Mouse (Mus musculus) lung, postnatal 25 days (tissue): Measurements from ENCODE around the gene Ncor1.
"Not testable (repeated sequence)": the region's sequence is repeated elsewhere in the genome, so short reads cannot be mapped to it uniquely, and the experiment has no call there.

Experiments used
- DNase-seq: peaks from one replicate; pipeline ENCODE4 v3.0.0; 2022; ENCODE audit warnings: low spot score

The Ncor1 gene

DNA sequence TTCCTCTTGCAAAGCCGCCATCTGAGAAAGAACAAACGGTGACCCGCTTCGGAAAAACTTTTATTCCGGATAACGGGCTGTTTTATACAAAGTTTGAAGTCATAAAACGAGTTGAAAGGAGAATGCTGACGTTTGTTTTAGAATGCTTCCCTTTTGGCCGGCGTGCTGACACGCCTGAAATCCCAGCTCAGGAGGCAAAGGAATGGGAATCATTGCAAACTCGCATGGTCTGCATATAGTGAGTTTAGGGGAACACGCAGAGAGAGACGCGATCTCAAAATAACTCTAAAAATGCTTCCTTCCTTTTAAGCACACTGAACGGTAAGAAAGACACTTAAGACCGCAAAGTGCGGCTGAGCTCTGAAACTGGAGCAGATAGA lies 460 bp downstream of the Ncor1 start:
- no peak for DNase-seq

DNA sequence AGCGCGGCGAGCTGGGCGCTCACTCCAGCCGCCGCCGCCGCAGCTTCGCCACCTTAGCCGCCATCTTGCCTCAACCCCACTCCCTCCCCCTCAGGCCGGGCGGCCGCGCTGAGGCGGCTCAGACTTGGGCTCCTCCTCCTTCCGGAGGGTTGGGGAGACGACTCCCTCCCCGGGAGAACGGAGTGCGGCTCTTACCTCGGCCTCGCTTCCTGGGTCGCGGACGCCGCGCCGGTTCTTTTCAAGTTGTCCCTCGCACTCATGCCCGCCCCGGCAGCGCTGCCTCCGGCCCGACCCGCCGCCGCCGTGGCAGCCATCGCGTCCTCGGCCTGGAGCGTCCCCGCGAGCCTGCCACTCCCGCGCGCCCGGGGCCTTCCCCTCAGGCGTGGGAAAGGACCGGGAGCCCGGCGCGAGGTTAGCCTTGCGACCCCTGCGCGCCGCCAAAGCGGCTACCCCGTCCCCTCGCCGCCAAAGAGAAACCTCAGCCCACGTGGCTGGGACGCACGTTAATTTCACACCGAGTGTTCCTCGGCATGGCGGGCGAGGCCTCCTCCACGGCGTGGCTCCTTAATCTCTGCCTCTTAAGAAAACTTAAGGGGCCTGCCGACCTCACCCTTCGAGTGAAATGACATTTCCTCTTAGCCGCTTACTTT lies 975 bp downstream of the Ncor1 start:
- peak; percentile 95 for DNase-seq

DNA sequence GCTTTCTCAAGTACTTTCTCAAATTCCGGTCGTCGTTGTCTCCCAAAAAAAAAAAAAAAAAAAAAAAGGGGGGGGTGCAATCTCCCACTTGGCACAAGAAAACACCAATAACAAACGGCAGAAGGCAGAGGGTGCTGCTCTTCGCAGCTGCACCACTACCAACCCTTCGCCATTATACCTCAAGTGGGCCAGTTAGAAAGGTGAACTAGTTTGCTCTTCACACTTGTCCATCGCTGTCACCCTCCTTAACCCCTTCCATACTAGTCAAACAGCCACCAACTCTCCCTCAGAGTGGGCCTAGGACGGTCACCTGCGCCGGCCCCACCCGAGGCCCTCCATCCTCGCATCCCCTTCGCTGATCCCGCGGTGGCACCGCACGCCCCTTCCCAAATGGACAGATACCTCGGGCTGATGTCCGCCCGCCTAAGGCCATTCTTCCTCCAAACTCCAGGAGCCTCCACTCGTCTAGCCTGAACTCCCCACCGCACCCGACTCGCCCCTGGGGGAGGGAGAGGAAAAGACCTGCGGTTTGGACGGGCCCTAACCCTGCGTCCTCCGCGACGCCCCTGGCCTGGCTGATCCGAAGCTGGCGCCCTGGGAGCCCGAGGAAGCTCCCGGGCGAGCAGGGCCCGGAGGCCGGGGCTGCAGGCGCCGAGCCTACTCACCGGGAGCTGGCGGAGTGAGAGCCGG lies 1.7 kb downstream of the Ncor1 start:
- peak; percentile 26 for DNase-seq

DNA sequence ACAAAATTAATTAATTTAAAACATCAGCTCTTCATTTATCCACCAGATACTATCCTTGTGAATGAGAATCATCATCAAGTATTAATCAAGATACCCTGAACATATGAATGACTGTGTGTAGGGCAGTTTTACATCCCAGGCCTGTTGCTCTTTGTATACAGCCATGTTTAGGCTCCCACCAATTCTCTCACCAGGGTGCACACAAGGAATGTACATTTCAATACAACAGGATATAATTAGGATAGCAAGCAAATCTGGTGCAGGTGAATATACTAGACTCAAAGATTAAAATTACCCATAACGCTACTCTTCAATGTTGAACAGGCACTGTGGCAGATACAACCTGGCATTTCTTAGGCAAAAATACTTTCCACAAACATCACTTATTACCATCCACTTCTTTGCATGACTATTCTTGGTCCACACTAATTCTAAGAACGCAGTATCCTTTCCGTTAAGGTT lies 2.3 kb downstream of the Ncor1 start:
- DNase-seq: no peak

DNA sequence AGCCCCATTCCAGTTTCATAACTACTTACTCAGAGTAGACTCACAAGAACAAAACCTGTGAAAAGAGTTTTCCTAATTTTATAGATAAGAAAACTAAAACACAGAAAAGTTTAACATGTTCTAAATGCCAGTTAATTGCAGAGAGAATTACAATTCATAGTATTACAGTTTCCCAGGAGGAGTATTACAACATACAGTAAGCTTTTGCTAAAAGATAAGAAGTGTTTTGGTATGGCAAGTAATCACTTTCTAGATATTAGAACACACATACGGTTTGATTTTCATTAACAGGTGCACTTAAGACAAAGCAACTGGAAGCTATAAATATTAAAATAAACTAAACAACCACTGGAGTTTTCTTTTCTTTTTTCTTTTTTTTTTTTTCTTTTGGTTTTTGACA lies 3.1 kb downstream of the Ncor1 start:
- no peak for DNase-seq

DNA sequence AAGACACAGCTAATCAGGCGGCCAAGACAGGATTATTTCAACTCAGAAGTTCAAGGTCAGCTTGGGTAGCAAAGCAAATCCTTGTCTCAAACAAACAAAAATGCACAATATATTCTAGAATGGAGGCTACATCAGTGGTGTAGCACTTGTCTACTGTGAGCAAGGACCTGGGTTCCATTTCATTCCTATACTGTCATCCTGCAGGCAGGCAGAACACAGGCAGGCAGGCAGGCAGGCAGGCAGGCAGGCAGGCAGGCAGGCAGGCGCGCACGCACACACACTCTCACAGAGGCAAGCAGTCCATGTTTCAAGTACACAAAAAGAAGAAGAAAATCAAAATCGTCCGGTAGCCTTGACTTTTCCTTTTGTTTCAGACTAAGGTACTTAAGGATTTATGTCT lies 9.4 kb downstream of the Ncor1 start:
- DNase-seq: no peak

DNA sequence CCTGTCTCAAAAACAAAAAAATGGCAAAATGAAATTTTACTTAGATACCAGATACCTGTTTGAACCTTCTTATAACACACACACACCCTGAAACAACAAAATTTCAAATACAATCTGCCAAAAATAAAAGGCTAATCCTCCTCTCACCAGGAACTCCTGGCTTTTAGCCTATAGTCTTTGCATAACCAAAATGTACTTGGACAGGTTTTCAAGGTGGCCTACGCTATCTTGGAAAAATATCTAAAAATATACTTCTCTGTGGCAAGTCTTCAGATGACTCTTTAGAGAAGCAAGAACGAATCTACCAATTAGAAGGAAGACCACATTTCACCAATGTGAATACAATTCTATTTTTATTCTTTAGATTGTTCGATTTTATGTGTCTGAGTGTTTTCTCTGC lies 12.5 kb downstream of the Ncor1 start:
- no peak for DNase-seq

DNA sequence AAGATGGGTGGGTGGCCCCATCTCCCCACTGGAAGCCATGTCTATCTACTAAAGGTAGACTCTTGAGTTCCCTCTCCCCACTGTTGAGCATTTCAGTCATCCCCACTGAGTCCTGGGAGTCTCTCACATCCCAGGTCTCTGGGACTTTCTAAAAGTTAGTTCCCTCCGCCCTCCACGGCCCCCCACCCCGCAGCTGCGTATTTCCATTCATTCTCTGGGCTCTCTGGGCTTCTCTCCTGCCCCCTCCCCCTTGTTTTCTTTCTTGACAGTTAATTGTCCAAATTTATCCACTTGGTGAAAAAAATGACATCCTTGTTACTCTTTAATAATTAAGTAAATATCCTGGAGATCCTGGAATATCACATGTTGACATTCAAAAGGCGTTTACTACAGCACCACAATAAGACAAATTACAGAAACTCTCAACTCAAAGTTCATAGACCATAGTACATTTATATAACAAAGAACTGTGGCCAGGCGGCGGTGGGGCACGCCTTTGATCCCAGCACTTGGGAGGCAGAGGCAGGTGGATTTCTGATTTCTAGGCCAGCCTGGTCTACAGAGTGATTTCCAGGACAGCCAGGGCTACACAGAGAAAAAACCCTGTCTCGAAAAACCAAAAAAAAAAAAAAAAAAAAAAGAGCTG lies 17.5 kb downstream of the Ncor1 start:
- DNase-seq: no peak

DNA sequence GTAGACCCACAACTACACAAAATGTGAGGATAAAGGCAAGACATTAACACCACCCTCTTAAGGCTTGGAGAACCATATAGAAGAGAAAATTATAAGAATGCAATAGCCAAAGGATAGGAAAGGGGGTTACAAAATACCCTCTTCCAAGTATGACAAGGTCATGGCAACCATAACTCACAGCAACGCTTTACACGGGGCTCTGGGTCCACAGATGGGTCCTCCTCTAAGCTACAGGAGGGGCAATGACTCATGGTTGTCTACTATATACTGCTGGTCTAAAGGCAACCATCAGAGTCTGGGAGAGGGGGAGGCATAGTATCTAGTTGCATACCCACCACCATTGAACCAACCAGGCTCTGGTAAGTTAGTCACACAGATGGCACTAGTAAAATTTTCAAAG lies 26.1 kb downstream of the Ncor1 start:
- DNase-seq: no peak

DNA sequence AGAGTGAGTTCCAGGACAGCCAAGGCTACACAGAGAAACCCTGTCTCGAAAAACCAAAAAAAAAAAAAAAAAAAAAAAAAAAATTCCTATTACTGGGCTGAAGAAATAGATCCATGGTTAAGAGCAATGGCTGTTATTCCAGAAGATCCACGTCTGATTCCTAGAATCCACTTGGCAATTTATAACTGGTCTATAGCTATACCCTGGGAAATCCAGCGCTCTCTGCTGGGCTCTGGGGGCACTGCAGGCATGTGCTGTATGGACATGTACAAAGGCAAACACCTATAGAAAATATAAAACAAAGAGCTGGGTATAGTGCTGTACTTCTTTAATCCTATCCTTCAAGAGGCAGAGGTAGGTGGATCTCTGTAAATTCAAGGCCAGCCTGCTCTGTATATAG lies 31.2 kb downstream of the Ncor1 start:
- DNase-seq: peak; percentile 8

DNA sequence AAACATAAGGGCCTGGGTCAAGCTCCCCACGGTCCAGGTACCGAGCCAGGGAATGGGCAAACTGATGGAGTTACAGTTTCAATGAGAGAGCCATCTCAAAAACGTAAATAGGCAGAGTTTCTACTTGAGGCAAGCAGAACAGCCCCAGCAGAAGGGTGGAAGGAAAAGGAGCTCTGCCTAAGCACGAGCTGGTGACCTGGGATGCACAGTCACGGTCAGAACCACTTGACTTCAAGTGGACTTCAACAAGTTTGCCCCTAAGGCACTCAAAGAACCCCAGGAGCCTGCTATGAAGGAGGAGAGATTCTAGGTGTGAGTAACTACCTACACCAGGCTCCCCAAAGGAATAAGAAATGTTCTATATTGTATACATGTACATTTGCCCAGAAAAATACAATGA lies 32.1 kb downstream of the Ncor1 start:
- peak; percentile 37 for DNase-seq

DNA sequence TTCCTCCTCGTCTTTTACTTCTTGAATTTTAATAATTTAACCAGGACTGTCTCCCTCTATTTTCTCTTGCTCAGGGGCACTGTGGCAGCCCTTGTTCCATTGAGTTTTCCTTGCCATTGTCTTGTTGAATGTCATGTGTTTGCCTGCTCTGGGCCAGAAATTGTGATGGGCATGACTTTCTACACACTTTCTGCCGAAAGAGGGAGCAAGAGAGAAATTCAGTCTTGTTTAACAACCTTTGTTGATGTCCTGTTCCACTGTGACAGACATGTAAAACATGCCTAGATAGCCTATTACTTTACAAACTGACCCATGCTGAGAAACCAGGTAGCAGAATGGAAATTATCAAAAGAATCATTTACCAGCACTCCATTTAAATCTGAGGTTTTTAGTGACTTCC lies 33.8 kb downstream of the Ncor1 start:
- peak; percentile 7 for DNase-seq

DNA sequence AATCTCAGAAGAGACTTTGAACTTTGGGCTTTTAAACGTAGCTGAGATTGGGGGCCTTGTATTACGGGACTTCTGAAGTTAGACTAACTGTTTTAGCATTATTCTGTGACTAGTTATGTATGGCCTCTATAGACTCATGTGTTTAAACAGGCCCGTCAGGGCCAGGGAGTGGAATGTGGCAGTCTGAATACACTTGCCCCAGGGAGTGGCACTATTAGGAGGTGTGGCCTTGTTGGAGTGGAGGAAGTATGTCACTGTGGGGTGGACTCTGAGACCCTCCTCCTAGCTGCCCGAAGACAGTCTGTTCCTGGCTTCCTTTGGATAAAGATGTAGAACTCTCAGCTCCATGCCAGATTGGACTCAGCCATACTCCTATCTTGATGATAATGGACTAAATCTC lies 43.3 kb downstream of the Ncor1 start:
- no peak for DNase-seq

DNA sequence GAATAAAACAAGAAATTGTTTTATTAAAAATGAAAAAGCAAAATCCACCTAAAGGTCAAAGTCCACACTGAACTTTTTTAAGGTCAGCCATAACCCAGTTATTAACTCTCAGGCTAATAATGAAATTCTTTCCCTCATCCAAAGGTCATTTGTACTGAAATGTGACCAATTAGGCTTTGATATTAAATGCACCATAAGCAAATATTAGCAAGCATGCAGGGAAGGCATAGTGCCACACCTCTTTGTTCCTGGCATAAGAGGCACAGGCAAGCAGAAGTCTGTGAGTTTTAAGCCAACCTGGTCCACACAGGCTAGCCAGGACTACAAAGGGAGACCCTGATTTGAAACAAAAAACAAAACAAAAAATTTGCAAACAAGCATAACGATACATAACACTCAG lies 48.7 kb downstream of the Ncor1 start:
- no peak for DNase-seq

DNA sequence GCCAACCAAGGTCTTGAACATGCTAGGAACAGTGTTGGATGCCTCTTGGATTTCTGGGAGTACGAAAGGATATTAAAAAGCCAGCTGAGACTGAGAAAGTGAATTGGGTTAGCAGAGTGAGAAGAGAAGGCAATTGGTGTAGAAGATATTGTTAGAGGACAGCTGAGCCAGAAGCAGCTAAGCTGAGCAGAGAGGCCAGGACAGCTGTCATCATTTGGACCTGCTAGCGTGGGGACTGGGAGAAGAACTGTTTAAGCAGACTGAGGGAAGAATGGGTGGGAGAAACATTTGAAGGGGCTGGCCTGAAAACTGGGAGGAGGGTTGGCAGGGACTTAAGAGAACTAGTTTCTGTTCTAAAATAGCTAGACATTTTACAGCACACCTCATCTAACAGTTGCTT lies 49.5 kb downstream of the Ncor1 start:
- DNase-seq: no peak

DNA sequence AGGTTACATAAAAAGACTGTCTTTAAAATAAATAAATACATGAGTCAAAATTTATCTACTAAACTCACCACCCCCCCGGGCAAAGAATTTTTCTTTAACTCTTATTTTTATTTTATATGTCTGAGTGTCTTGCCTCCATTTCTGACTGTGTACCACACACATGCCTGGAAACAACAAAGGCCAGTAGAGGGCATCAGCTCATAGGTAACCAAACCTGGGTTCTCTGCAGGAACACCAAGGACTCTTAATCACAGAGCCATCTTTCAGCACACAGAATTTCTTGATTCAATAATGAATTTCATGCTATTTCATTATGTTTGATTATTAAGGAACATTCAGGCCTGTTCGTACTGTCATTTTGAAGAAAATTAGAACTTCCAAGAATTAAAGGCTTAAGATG lies 61.9 kb downstream of the Ncor1 start:
- peak; percentile 45 for DNase-seq

DNA sequence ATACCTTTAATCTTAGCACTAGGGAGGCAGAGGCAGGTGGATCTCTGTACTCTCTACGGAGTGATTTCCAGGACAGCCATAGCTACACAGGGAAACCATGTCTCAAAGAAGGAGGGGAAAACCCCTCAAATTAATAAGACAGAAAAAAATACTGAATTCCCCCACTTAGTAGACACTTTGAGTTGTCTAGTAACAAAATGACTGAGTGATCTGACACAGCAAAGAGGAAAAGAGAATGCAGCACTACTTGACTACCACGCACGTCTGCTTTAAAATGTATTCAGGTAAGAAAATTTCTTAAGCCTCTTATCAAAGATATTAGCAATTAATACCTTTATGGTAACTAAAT lies 70.0 kb downstream of the Ncor1 start:
- no peak for DNase-seq

DNA sequence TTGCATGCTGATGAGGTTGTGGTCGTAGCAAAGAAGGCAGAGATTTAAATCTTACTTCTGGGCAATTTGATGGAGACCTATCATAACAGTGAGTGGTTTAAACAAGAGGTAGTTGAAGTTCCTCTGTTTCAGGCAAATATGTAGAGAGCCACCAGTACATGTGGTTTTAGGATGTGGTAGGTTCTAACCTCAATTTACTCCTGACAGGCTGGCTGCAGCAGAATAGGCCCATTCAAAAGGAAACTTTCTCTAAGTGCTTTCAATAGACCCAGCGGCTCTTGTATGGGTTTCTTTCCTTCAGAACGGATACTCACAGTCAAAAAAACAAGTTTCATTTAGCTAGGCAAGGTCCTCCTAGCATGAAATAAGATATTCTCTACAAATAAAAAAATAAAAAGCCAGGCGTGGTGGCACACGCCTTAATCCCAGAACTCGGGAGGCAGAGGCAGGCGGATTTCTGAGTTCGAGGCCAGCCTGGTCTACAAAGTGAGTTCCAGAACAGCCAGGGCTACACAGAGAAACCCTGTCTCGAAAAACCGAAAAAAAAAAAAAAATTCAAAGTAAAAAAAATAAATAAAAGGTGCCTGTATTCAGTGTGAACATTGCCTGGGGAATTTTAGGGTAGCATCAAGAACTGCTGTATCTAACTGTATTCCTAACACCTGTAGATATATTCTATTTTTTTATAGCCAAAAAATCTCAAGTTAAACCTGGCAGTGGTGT lies 70.6 kb downstream of the Ncor1 start:
- DNase-seq: no peak

DNA sequence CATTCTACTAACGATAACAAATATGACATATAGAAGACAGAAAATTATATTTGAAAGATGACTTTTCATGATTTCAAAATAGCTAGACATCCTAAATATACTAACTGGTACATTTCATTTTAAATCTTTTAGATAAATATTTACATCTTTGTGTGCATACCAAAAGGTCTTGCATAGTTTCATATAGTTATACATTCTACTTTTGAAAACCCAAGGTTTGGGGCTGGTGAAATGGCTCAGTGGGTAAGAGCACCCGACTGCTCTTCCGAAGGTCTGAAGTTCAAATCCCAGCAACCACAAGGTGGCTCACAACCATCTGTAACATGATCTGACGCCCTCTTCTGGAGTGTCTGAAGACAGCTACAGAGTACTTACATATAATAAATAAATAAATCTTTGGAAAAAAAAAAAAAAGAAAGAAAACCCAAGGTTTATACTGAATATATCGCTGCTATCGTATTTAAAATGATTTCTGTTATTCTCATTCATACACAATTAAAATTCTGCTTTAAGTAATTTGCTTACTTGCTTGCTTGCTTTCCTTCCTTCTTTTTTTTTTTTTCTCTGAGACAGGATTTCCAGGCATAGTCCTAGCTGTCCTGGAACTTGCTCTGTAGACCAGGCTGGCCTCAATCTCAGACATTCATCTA lies 81.0 kb downstream of the Ncor1 start:
- DNase-seq: not testable (repeated sequence)

DNA sequence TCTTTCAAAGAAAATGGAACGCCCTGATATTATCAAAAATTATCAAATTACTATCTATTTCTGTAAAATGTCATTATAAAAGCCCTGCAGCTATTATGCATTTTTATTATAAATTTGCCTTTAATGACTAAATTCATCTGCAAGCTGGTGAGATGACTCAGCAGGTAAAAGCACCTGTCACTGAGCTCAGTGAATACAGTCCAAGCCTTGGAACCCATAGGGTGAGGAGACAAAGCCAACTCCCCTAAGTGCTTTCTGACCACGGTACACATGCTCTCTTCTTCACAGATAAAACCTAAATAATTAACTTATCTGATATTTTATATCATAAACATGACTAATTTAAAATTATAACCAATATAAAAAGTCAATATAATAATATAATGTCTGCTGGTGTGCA lies 86.6 kb downstream of the Ncor1 start:
- DNase-seq: no peak

DNA sequence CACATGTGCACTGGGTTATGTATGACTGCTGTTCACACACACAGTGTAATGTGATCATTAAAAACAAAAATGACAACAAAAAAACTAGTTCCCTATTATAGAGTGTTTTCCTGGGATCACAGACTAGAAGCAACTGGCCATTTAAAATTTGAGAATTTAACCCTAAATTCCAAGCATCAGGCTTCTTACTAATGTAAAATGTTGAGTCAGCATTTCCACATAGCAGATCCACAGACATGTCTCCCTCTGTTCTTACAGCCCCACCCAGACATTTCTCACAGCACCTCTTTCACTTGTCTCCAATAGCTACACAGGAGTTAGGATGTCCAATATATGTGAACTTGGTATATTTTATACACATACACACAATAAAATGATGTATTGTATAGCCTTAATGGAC lies 88.4 kb downstream of the Ncor1 start:
- DNase-seq: no peak

DNA sequence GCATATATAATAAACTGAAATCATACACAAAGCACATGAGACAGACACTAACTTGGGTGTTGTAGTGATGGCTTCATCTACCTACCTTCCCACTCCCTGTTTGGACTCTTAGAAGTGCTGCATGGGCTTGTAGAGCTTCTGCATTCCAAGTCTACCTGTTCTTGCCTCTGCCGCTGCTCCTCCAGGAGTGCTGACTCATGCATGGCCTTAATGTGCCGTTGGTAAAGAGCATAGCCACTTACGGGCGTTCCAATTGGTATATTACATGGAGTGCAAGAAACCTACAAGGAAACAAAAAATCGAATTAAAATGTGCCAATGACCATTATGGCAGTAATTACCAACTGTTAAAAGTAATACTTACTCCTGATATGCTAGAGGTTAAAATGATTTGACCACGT lies 91.5 kb downstream of the Ncor1 start:
- no peak for DNase-seq

DNA sequence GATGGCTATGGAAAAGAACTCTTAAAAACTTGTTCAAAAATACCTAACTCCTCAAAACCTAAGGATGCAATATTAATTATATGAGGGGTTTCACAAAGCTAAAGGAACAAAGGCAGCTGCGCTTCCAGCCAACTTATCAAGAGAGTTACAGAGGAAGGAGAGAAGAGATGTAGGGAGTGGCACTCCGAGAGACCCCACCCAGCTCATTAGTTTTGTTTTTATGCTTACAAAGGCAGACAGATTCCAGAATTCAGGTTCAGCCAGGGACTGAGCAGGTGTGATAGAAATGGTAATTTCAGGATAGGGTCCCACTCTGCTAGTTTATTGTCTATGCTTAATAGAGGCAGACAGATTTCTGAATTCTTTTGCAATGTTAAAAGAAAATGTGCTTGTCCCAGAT lies 103.1 kb downstream of the Ncor1 start:
- DNase-seq: no peak
